Mouse (Mus musculus) erythroblast, embryonic 14.5 days (primary cell): ENCODE results near the gene Rab40c. TPM values are rescaled to one million over a fixed set of nuclear protein-coding genes. Genes with fewer than 3 reads are reported as not detected.

Experiments
- H3K27me3 ChIP-seq: 2 replicates; pipeline ENCODE4 v1.6.1; 2012; ENCODE audit warnings: inconsistent platforms; ENCODE audit not compliant: control insufficient read depth
- H3K36me3 ChIP-seq: 2 replicates; pipeline ENCODE4 v1.6.1; 2012; ENCODE audit warnings: mild to moderate bottlenecking, inconsistent platforms; ENCODE audit not compliant: control insufficient read depth
- H3K4me1 ChIP-seq: 2 replicates; pipeline ENCODE4 v1.6.1; 2012; ENCODE audit warnings: inconsistent platforms; ENCODE audit not compliant: control insufficient read depth
- H3K4me3 ChIP-seq: replicated peaks from 2 replicates; pipeline ENCODE3; 2012; ENCODE audit warnings: moderate library complexity, mild to moderate bottlenecking, inconsistent platforms
- H3K9me3 ChIP-seq: 2 replicates; pipeline ENCODE4 v1.6.1; 2012; ENCODE audit warnings: low read length, inconsistent platforms, mixed read lengths; ENCODE audit not compliant: control insufficient read depth
- GATA1 ChIP-seq: IDR thresholded peaks from 2 replicates; pipeline ENCODE4 v1.6.1; 2012; ENCODE audit warnings: low read length, inconsistent platforms, mixed read lengths
- TAL1 ChIP-seq: IDR thresholded peaks from 3 replicates; pipeline ENCODE4 v1.6.1; 2012; ENCODE audit warnings: low read length, inconsistent platforms, mixed read lengths
- polyA plus RNA-seq: library from polyadenylated mRNA; stranded (reverse); fragments of >175 nt; gene quantifications from 2 replicates; pipeline ENCODE4 v1.2.3, GENCODE M21; 2012

The Rab40c gene
- polyA plus RNA-seq, 1 experiment, result 0.68 TPM

DNA sequence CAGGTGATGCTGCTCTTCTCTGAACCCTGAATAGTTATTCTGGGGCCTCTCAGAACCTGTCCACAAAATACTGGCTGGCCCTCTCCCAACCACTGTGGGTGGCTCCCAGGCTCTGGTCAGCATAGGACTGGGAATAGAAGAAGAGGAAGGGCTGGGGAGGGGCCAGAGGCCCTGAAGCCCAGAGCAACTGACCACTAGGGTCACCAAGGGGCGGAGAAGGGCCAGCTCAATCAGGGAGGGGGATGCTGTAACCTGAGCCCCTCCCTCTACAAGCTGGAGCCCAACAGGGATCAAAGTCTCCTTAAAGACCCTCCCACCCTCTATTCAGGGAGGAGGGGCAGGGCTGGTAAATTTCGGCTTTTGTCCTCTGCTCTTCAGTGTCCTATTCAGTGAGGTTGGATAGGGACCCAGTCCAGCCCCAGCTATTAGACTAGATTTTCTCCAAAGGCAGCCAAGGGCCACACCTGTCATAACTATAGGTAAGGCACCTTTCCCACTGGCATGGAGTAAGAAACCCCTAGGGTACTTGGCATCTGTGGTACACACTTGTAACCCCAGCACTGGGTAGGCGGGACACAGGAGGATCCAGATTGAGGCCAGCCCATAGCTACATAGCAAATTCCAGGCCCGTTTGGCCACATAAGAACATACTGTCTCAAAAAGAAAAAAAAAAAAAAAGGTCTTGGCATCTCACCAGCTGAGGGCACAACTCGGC lies 39.2 kb downstream of the Rab40c start, which contains the start of gene Wfikkn1:
TSS of gene Wfikkn1 (minus strand) at position 663 of the 715 bp plus-strand sequence.
- H3K4me3 ChIP-seq, result no peak within 1 kb of the TSS
- TF ChIP-seq TAL1 (no peak), GATA1 (no peak)
- H3K4me1 ChIP-seq, result peaks cover 48% of the 10 kb centered on the region
- peaks cover 65% of the 10 kb centered on the region for H3K36me3 ChIP-seq
- H3K9me3 ChIP-seq, result no peaks in the 10 kb centered on the region
- H3K27me3 ChIP-seq, result no peaks in the 10 kb centered on the region

DNA sequence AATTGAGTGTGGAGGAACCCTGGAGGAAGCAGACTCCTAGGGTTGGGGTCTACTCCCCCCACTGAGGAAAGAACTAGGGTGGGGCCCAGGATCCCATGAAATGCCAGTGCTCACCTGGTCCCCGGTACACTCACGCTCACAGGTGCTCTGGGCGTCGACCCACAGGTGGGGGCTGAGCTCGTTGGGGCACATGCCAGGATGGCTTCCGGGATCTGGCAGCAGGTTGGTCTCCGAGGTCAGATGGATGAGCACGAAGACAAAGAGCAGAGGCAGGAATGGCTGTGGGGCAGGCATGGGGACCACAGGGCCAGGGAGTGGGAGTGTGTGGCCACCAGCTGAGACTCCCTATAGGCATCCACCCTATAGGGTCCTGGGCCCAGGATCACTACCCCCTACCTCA lies 39.8 kb downstream of the Rab40c start:
- Histone ChIP-seq H3K27me3 (no peaks in the 10 kb centered on the region), H3K4me3 (no peak overlapping the region), H3K4me1 (peaks cover 53% of the 10 kb centered on the region), H3K36me3 (peaks cover 61% of the 10 kb centered on the region), H3K9me3 (no peaks in the 10 kb centered on the region)
- TF ChIP-seq TAL1 (no peak), GATA1 (no peak)

DNA sequence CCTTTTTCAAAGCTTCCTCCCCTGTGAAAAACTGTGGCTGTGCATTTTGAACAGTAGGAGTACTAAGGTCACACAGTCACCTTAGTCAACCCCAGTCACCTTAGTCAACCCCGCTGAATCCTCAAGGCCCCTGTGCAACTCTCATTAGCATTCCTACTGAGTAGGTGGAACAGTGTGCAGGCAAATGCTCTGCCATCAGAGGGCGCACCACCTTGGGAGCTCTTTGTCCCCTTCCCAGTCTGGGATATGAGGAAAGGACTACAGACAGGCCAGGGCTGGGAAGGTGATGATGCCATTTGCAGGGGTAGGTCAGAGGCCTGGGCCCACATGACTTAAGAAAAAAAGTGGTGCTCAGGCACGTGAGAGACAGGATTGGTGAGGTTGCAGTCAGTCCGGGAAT lies 40.3 kb downstream of the Rab40c start:
- TF ChIP-seq TAL1 (no peak), GATA1 (no peak)
- Histone ChIP-seq H3K27me3 (no peaks in the 10 kb centered on the region), H3K36me3 (peaks cover 56% of the 10 kb centered on the region), H3K4me1 (peaks cover 58% of the 10 kb centered on the region), H3K9me3 (no peaks in the 10 kb centered on the region), H3K4me3 (no peak overlapping the region)

DNA sequence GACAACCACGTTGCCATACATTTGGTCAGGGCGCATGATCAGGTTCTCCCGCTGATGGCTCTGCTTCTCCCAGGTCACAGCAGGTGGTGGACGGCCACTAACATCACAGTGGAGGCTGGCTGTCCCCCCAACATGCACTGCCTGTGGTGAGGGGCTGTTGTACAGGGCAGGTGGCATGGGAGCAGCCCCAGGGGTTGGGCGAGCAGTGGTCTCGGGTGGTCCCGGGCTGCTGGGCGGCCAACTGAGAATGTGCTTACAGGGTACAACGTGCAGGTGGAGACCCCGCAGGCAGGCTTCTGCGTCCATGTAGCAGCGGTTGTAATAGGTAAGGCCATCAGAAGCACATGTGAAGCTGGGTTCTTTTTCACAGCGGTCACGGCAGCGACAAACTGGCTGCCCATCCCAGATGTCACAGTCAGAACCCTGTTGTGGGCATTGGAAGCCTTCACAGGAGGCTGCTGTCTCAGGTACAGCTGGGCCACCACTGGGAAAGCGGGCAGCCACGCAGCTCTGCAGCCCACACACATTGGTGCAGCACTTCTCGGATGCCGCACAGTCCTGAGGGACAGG lies 40.8 kb downstream of the Rab40c start:
- Histone ChIP-seq H3K4me3 (no peak overlapping the region), H3K9me3 (no peaks in the 10 kb centered on the region), H3K27me3 (no peaks in the 10 kb centered on the region), H3K4me1 (peaks cover 63% of the 10 kb centered on the region), H3K36me3 (peaks cover 50% of the 10 kb centered on the region)
- TF ChIP-seq GATA1 (no peak), TAL1 (no peak)

DNA sequence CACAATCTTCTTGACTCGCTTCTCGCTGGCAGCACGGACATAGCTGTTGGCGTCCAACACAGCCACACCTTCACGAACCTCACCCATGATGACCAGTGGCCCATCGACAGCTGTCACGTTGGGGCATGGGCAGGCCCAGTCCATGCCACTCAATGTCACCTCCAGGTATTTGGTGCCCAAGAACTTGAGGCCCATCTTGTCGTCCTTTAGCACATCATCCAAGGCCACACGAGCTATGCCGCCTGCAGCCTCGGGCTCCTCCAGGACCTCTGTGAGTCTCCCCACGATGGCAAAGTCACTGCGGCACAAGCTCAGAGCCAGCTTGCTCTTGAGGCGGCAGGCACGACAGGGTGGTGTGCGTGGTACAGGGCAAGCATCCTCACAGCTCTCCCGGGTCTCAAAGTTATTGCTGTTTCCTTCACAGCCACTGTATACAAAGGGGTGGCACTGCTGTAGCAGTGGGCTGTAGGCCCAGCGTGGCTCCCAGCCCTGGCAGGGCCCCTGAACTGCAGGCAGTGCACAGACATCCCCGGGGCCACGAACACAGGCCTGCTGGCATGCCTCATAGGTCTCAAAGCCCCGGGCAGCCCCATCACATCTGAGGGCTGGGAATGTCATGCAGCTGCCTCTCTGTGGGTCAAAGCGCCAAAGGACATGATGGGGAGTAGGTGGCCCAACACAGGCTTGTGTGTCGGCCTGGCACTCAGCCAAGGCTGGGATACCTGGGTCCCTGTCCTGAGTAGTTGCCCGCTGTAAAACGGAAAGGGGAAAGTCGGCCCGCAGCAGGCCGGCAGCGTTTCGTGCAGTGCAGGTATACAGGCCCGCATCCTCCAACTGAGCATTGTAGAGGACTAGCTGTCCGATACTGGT lies 41.6 kb downstream of the Rab40c start:
- TF ChIP-seq TAL1 (no peak), GATA1 (no peak)
- peaks cover 43% of the 10 kb centered on the region for H3K36me3 ChIP-seq
- H3K9me3 ChIP-seq, result no peaks in the 10 kb centered on the region
- no peaks in the 10 kb centered on the region for H3K27me3 ChIP-seq
- H3K4me1 ChIP-seq, result peaks cover 65% of the 10 kb centered on the region
- no peak overlapping the region for H3K4me3 ChIP-seq

DNA sequence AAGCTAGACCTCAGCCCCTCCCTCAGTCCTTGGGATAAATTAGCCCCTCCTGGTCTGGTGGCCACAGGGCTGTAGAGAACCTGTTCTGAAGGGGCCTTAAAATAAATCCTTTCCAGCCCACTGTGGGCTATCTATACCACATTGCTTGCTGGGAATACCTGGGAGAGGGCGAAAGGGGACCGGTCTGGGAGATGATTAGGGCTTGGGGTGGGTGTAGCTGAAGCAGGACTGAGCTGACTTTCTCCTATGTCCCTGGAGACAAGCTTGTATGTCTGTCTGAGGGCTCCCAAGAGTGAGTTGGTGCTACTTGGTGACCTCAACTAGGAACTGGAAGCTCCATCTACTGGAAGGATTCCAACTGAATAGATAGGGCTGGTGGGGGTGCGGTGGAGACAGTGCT lies 42.5 kb downstream of the Rab40c start:
- Histone ChIP-seq H3K27me3 (no peaks in the 10 kb centered on the region), H3K9me3 (no peaks in the 10 kb centered on the region), H3K36me3 (peaks cover 34% of the 10 kb centered on the region), H3K4me3 (no peak overlapping the region), H3K4me1 (peaks cover 56% of the 10 kb centered on the region)
- no peak for TF ChIP-seq GATA1
- TF ChIP-seq TAL1, result no peak

DNA sequence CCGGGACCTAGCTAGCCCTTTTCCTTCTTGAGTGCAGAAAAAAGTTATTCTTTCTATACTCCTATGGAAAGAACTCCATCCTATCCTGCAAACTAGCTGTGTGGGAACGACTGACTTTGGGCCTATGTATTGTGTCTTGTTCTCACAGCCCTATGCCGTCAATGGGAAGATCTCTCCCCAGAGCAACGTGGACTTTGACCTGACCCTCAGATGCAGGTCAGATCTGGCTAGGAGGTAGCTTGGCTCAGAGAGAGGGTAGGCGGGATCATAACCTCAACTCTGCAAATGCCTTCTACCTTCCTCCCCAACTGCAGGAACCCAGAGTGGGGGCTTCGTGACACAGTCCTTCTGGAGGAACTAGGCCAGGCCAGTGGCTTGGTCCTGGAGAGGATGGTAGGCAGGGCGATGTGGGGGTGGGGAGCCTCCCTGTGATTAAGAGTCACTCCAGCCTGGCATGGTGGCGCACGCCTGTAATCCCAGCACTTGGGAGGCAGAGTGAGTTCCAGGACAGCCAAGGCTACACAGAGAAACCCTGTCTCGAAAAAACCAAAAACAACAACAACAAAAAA lies 43.1 kb downstream of the Rab40c start:
- H3K27me3 ChIP-seq, result no peaks in the 10 kb centered on the region
- peaks cover 31% of the 10 kb centered on the region for H3K36me3 ChIP-seq
- H3K9me3 ChIP-seq, result no peaks in the 10 kb centered on the region
- H3K4me1 ChIP-seq, result peaks cover 53% of the 10 kb centered on the region
- H3K4me3 ChIP-seq, result peak overlapping the region; percentile 73
- TF ChIP-seq GATA1 (no peak), TAL1 (no peak)

DNA sequence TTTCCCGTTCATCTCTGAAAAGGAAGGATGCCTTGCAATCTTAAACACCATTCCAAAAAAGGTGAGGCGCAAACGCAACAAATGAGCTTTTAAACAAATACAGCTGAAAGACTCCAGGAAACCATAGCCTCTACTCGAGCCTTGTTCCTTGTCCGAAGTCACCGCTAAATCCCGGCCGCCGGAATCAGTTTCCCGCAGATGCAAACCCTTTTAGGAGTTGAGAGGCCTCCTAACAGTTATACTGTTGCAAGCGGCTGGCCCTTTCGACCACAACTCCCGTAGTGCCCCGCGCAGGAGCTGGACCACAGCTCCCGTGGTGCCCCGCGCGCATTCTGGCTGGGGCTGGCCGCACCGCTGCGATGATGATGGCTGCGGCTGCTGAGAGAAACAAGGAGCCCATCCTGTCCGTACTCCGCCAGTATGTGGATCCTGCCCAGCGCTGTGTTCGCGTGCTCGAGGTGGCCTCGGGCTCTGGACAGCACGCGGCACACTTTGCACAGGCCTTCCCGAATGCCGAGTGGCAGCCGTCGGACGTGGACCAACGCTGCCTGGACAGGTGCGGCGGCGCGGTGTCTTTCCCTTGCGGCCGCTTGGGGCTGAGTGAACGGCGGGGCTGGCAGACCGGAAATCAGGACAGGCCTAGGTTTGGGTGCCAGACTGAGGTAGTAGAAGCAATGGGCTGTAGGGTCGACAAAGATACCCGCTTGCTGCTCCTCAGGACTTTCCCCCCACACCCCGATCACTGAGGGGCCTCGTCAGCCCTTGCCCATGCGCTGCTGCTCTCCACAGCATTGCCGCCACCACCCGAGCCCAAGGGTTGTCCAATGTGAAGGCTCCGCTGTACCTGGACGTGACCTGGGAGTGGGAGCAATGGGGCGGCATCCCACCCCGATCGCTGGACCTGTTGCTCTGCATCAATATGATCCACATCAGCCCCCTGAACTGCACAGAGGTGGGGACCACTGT lies 44.1 kb downstream of the Rab40c start:
- Histone ChIP-seq H3K4me1 (peaks cover 47% of the 10 kb centered on the region), H3K36me3 (peaks cover 29% of the 10 kb centered on the region), H3K27me3 (no peaks in the 10 kb centered on the region), H3K4me3 (peak overlapping the region; percentile 73), H3K9me3 (no peaks in the 10 kb centered on the region)
- TF ChIP-seq GATA1 (no peak), TAL1 (no peak)
